Mouse (Mus musculus): Measurements from ENCODE around the gene Map1lc3b. TPM values are rescaled to one million over a fixed set of nuclear protein-coding genes. Genes with fewer than 3 reads are reported as not detected.

The Map1lc3b gene
- polyA plus RNA-seq, 1 experiment from 2014 or later, result 231 TPM

GRCm38 (mm10) chr8:121631645-121632071 lies 41.5 kb downstream of the Map1lc3b start:
- Histone ChIP-seq H3K4me1 (replicated peaks; ENCODE audit: control insufficient read depth, insufficient read depth, low read length) (peaks cover 15% of the 10 kb centered on the region), H3K4me3 (ENCODE audit: low read depth, low read length) (no peak overlapping the region), H3K27ac (ENCODE audit: low read depth) (no peak overlapping the region), H3K9me3 (ENCODE audit: control insufficient read depth, low read length) (no peaks in the 10 kb centered on the region), H3K27me3 (replicated peaks; ENCODE audit: control insufficient read depth, insufficient read depth, low read length) (no peaks in the 10 kb centered on the region), H3K36me3 (ENCODE audit: control insufficient read depth, insufficient read depth, low read length) (peaks cover 19% of the 10 kb centered on the region), H3K4me2 (ENCODE audit: low read length) (no peak overlapping the region), H3K9ac (ENCODE audit: low read length) (no peak overlapping the region)
- 34% methylated on average over 7 of the region's 7 CpGs for WGBS
- DNase-seq (ENCODE audit: low spot score) (no peak), ATAC-seq (replicated peaks; ENCODE audit: low FRiP score, low TSS enrichment, low read depth) (no peak)

- no peak overlapping the region for H3K9ac ChIP-seq (ENCODE audit: low read length)
These were observed 42.2 kb downstream of the Map1lc3b start for GRCm38 (mm10) chr8:121632401-121632800.

DNA sequence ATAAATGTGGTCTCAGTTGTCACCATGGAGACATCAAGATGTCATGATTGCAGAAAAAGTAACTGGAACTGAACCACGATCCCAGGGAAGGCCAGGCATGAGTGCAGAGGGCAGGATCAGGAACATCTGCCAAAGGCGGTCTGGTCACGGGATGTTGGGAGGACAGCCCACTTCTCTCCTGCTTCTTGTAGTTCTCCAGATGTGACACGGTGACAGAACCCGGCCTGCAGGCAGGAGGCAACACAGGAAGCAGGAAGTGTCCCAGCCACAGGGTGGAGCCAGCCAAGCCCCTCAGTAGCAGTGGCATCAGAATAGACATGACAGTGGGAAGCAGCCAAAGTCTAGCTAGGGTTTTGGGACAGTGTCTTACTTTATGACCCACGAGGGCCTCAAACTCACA lies 45.4 kb downstream of the Map1lc3b start:
- ATAC-seq (replicated peaks; ENCODE audit: low FRiP score, low TSS enrichment, low read depth) (no peak), DNase-seq (ENCODE audit: low spot score) (no peak)
- Histone ChIP-seq H3K9me3 (ENCODE audit: control insufficient read depth, low read length) (no peaks in the 10 kb centered on the region), H3K4me1 (replicated peaks; ENCODE audit: control insufficient read depth, insufficient read depth, low read length) (peaks cover 15% of the 10 kb centered on the region), H3K9ac (ENCODE audit: low read length) (no peak overlapping the region), H3K4me2 (ENCODE audit: low read length) (no peak overlapping the region), H3K36me3 (ENCODE audit: control insufficient read depth, insufficient read depth, low read length) (no peaks in the 10 kb centered on the region; the same call in 1 of the 2 replicates), H3K4me3 (ENCODE audit: low read depth, low read length) (no peak overlapping the region), H3K27me3 (replicated peaks; ENCODE audit: control insufficient read depth, insufficient read depth, low read length) (no peaks in the 10 kb centered on the region), H3K27ac (ENCODE audit: low read depth) (no peak overlapping the region)
- WGBS, result 57% methylated on average over 6 of the region's 6 CpGs

More at GRCm38 (mm10) chr8:121632401-121632800, 42.2 kb downstream of the Map1lc3b start:
- no peak overlapping the region for H3K4me2 ChIP-seq (ENCODE audit: low read length)
- H3K36me3 ChIP-seq (ENCODE audit: control insufficient read depth, insufficient read depth, low read length), result peaks cover 12% of the 10 kb centered on the region
- H3K4me3 ChIP-seq (ENCODE audit: low read depth, low read length), result no peak overlapping the region
- H3K27me3 ChIP-seq (replicated peaks; ENCODE audit: control insufficient read depth, insufficient read depth, low read length), result no peaks in the 10 kb centered on the region
- DNase-seq (ENCODE audit: low spot score), result no peak
- peaks cover 15% of the 10 kb centered on the region for H3K4me1 ChIP-seq (replicated peaks; ENCODE audit: control insufficient read depth, insufficient read depth, low read length)
- no peaks in the 10 kb centered on the region for H3K9me3 ChIP-seq (ENCODE audit: control insufficient read depth, low read length)
- WGBS, result 76% methylated on average over 5 of the region's 5 CpGs
- no peak for ATAC-seq (replicated peaks; ENCODE audit: low FRiP score, low TSS enrichment, low read depth)
- no peak overlapping the region for H3K27ac ChIP-seq (ENCODE audit: low read depth)

- no peak for ATAC-seq (replicated peaks; ENCODE audit: low FRiP score, low TSS enrichment, low read depth)
- WGBS, result 84% methylated on average over 8 of the region's 8 CpGs
- Histone ChIP-seq H3K9me3 (ENCODE audit: control insufficient read depth, low read length) (no peaks in the 10 kb centered on the region), H3K4me1 (replicated peaks; ENCODE audit: control insufficient read depth, insufficient read depth, low read length) (peaks cover 15% of the 10 kb centered on the region), H3K27me3 (replicated peaks; ENCODE audit: control insufficient read depth, insufficient read depth, low read length) (no peaks in the 10 kb centered on the region), H3K4me3 (ENCODE audit: low read depth, low read length) (no peak overlapping the region), H3K4me2 (ENCODE audit: low read length) (no peak overlapping the region), H3K27ac (ENCODE audit: low read depth) (no peak overlapping the region), H3K9ac (ENCODE audit: low read length) (no peak overlapping the region), H3K36me3 (ENCODE audit: control insufficient read depth, insufficient read depth, low read length) (no peaks in the 10 kb centered on the region; the same call in 1 of the 2 replicates)
- no peak for DNase-seq (ENCODE audit: low spot score)
These were observed 46.0 kb downstream of the Map1lc3b start for GRCm38 (mm10) chr8:121636180-121636579.

GRCm38 (mm10) chr8:121642804-121643203 lies 52.6 kb downstream of the Map1lc3b start:
- ATAC-seq (replicated peaks; ENCODE audit: low FRiP score, low TSS enrichment, low read depth) (no peak), DNase-seq (ENCODE audit: low spot score) (no peak)
- Histone ChIP-seq H3K4me3 (ENCODE audit: low read depth, low read length) (no peak overlapping the region), H3K9me3 (ENCODE audit: control insufficient read depth, low read length) (no peaks in the 10 kb centered on the region), H3K27me3 (replicated peaks; ENCODE audit: control insufficient read depth, insufficient read depth, low read length) (no peaks in the 10 kb centered on the region), H3K27ac (ENCODE audit: low read depth) (no peak overlapping the region), H3K4me1 (replicated peaks; ENCODE audit: control insufficient read depth, insufficient read depth, low read length) (peaks cover 10% of the 10 kb centered on the region; the same call in 1 of the 2 replicates), H3K9ac (ENCODE audit: low read length) (no peak overlapping the region), H3K4me2 (ENCODE audit: low read length) (no peak overlapping the region), H3K36me3 (ENCODE audit: control insufficient read depth, insufficient read depth, low read length) (no peaks in the 10 kb centered on the region)
- 74% methylated on average over 3 of the region's 3 CpGs for WGBS

- Histone ChIP-seq H3K27ac (ENCODE audit: low read depth) (no peak overlapping the region), H3K27me3 (replicated peaks; ENCODE audit: control insufficient read depth, insufficient read depth, low read length) (no peaks in the 10 kb centered on the region), H3K9ac (ENCODE audit: low read length) (no peak overlapping the region), H3K4me1 (replicated peaks; ENCODE audit: control insufficient read depth, insufficient read depth, low read length) (peaks cover 10% of the 10 kb centered on the region; the same call in 1 of the 2 replicates), H3K4me3 (ENCODE audit: low read depth, low read length) (no peak overlapping the region), H3K36me3 (ENCODE audit: control insufficient read depth, insufficient read depth, low read length) (no peaks in the 10 kb centered on the region), H3K9me3 (ENCODE audit: control insufficient read depth, low read length) (no peaks in the 10 kb centered on the region), H3K4me2 (ENCODE audit: low read length) (no peak overlapping the region)
- WGBS, result 71% methylated on average over 11 of the region's 11 CpGs
- ATAC-seq (replicated peaks; ENCODE audit: low FRiP score, low TSS enrichment, low read depth) (no peak), DNase-seq (ENCODE audit: low spot score) (no peak)
These were observed 53.2 kb downstream of the Map1lc3b start for GRCm38 (mm10) chr8:121643384-121643783.

DNA sequence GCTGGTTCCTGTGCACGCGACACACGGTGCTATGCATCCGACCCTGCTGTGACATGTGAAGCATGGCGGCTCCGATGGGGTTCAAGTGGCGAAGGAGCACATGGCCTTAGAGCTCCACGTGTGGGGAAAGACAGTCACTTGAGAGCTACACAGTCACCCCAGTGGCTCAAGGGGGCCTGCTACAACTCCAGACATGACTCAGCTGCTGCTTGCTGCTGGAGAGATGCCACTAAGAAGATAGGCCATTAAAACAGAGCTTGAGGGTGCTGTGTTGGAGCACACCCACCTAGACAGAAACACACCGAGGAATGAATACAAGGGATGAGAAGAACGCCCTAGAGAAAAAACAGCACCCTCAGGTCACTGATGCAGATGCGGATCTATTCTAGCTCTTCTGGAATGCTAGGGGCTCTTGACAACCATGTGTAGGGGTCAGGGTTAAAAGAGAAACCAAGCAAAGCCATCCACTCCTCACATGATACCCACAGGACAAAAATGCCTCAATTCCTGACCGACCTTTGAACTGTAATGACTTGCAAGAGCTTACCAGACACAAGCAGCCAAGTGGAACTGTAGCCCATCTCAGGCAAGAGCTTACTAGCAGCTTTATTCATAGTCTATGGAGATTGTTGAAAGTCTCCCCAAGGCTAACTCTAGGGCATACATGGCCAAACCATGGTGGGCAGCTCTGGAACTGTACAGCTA lies 57.5 kb downstream of the Map1lc3b start:
- no peak overlapping the region for H3K4me2 ChIP-seq (ENCODE audit: low read length)
- no peaks in the 10 kb centered on the region for H3K27me3 ChIP-seq (replicated peaks; ENCODE audit: control insufficient read depth, insufficient read depth, low read length)
- 81% methylated on average over 12 of the region's 12 CpGs for WGBS
- no peak overlapping the region for H3K27ac ChIP-seq (ENCODE audit: low read depth)
- H3K9me3 ChIP-seq (ENCODE audit: control insufficient read depth, low read length), result no peaks in the 10 kb centered on the region
- DNase-seq (ENCODE audit: low spot score) (no peak), ATAC-seq (replicated peaks; ENCODE audit: low FRiP score, low TSS enrichment, low read depth) (no peak)
- H3K4me3 ChIP-seq (ENCODE audit: low read depth, low read length), result no peak overlapping the region
- H3K9ac ChIP-seq (ENCODE audit: low read length), result no peak overlapping the region
- peaks cover 28% of the 10 kb centered on the region for H3K4me1 ChIP-seq (replicated peaks; ENCODE audit: control insufficient read depth, insufficient read depth, low read length)
- no peaks in the 10 kb centered on the region; the same call in 1 of the 2 replicates for H3K36me3 ChIP-seq (ENCODE audit: control insufficient read depth, insufficient read depth, low read length)

Data from intestine, embryonic 14.5 days (tissue).